Mouse (Mus musculus): ENCODE results near the gene Elane.

The Elane gene

DNA sequence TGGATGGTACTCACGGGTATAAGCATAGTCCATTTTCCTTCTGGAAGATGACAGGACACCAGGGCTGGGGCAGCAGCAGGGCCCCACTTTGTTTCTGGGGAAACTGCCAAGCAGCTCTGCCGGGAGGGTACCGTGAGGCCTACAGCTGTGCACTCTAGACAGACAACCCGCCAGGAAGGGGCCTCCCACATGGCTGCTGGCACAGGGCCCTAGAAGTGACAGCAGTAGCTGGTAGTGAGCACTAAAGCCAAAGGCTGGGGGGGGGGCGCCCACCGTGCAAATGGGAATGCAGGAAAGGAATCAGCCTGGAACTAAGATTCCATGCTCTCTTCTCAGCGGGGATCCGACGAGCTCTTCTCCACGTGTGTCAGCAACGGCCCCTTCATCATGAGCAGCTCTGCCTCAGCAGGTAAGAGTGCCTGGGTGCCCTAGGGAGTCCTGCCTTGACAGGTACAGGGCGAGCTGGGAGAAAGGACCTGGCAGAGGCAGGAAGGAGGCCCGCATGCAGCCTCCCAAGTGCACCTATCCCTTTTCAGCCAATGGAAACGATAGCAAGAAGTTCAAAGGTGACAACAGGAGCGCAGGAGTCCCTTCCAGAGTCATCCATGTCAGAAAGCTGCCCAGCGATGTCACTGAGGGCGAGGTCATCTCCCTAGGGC lies 27.5 kb upstream of the Elane start:
- DNase-seq: peak; percentile 81

DNA sequence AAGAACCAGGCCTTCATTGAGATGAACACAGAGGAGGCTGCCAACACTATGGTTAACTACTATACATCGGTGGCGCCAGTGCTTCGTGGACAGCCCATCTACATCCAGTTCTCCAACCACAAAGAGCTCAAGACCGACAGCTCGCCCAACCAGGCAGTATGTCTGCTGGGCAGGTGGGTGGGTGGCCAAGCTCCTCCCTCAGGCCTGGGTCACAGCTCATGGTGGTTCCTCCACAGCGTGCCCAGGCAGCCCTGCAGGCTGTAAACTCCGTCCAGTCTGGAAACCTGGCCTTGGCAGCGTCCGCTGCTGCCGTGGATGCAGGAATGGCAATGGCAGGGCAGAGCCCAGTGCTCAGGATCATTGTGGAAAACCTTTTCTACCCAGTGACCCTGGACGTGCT lies 26.9 kb upstream of the Elane start:
- DNase-seq: no peak

DNA sequence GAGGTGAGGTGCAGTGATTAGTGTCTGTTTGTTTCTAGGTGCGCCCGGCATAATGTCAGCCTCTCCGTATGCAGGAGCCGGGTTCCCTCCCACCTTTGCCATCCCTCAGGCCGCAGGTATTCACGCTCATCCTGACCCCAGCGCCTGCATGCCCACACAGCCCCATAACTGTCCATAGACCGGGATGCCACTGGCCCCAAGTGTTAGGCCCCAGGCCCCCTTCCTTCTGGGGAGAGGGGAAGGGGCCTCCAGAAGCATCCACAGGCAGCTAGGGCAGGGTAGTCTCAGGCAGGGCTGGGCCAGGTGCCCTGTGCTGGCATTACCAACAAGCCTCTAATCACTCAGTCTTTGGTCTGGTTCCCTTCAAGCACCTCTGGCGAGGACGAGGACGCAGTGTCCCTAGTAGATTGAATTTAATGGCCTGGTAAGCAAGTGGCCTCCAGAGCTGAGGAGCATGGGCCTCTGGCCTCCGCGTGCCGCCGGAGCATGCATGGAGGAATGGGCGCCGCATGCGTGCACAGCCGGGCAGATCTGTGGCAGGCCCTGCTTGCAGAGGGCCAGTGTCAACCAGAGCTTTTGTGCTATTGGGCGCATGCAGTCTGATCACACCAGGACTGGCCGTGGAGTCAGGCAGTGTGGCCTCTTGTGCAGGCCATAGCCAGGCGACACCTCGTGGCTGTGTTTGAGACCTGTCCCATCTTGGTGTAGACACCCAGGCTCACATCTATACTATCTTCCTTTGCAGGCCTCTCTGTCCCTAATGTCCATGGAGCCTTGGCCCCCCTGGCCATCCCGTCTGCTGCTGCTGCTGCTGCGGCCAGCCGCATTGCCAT lies 25.8 kb upstream of the Elane start:
- DNase-seq: no peak

DNA sequence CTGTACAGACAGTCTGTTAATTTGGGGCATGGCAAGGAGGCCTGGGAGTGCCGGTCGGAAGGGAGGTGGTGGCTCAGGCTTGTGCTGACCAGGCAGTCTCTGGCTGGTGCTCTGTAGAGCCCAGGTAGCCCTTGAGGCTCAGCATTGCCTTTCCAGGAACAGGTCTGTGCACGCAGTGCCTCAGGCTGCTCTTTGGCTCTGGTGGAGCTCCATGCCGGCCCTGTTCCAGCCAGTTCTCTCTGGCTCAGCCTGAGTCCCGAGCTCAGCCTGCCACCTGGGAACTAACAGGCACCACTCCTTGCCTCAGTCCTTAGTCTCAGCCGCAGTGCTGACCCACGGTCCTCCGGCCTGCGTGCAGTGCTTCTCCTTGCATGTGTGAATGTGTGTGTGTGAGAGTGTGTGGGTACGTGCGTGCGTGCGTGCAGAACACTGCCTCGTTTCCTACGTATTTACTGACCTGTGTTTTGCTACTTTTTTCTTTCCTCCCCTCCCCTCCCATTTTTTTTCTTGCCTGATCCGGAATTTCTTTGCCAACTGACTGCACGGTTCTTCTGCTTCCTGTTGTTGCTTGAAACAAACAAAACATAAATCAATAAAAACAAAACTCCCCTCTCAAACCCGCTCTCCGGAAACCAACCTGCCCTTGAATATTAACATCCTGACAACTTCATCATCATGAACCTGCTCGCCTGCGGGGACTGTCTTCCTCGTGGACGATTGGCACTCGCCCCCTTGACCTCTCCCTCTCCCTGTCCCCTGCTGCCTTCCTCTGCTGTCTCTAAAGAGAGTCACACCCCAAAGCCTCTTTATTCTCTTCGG lies 24.6 kb upstream of the Elane start:
- DNase-seq: no peak

DNA sequence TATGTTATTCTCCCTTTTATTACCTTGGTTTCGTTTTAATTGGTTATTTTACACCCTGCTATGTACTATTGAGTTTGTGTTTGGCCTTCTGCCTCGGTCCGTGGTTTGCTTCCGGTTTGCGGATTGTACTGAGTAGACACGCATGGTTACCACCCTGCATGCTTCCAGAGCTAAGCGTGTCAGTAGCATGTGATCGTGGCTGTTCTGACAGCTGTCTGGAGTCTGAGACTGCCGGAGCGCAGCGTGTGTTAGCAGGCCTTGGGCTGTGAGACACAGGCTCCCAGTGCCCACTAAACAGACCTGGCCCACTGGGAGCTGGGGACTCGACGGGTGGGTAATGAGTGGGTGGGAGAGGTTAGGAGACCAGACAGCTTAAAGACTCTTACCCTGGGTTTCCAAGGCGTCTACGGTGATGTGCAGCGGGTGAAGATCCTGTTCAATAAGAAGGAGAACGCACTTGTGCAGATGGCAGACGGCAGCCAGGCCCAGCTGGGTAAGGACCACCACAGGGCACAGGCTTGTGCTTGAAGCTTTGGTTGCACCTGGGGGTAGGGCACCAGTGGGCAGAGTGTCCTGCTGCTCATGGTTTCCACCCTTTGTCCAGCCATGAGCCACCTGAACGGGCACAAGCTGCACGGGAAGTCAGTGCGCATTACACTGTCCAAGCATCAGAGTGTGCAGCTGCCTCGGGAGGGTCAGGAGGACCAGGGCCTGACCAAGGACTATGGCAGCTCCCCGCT lies 23.8 kb upstream of the Elane start:
- DNase-seq: no peak

DNA sequence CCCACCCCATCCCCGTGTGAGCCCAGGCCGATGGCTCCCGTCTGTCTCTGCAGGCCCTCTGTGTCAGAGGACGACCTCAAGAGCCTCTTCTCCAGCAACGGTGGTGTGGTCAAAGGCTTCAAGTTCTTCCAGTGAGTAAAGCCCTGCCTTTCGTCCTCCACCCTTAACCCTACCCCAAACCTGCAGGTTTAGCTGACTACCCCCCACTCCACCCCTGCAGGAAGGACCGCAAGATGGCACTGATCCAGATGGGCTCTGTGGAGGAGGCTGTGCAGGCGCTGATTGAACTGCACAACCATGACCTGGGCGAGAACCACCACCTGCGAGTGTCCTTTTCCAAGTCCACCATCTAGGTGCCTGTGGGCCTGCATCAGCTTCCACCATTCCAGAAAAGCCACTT lies 23.1 kb upstream of the Elane start:
- no peak for DNase-seq

DNA sequence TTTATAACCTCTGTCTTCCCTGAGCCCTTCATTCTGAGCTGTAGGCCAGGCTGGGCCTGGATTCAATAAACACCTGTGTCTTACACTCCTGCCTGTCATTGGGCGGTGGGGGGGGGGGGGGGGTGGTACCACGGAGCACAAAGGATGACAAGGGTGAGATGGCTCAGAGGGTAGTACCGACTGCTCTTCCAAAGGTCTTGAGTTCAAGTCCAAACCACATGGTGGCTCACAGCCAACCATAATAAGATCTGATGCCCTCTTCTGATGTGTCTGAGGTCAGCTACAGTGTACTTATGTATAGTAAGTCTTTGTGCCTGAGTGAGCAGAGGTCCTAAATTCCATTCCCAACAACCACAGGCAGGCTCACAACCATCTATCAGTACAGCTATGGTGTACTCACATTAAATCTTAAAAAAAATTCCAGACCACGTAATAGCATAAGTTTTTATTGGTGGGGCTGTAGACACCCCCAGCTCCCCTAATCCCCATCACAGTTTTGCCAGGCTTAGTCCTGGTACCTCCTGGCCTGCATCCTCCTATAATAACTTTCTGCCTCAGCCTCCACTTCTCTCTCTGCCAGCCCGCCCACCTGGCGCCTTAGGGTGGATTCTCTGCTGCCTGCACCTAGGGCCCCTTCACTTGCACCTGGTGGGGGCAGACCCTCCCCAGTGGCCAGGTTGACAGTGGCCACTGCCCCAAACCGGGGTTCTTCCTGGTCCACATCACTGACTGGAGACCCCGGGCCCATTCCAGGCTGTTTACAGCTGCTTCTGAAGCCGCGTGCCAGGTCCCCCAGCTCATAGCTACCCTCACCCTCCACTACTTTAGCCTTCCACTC lies 21.5 kb upstream of the Elane start:
- no peak for DNase-seq

DNA sequence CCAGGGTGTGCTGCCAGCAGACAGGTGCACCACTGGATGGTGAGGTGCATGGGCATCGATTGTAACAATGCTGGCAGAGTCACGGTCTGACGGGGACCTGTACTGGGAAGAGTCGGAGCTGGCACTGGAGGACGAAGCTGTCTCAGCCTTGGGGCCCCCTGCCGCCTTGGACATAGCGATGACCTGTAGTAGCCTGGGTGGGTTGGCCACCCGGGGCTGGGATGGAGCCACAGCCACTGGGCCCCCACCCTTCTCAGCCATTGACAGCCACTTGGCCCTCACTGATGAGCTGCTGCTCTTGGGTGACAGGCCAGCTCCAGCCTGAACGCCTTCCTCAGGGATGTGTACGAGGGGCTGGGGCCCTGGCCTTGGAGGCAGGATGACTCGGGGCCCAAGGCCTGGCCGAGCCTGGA lies 20.9 kb upstream of the Elane start:
- DNase-seq: no peak

DNA sequence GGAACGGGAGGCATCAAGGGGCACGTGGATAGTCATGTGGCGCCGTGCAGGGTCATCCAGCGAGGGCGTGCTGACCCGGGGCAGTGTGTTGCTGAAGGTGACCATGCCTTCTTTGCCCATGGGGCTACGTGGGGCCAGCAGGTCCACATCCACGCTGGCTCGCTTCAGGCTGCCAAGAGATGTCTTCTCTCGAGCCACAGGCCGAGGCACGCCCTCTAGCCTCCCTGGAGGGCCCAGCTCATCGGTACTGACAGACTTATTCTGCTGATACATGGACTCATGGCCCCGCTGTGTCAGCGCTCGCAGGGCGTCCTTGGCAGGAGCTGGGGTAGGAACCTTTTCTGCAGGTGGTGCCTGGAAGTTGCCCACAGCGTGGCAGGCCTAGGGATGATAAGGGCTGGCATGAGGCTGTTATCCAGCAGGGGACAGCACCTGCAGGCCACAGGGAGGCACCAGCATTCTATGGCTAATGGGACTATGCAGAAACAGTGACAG lies 20.2 kb upstream of the Elane start:
- DNase-seq: peak; percentile 13

DNA sequence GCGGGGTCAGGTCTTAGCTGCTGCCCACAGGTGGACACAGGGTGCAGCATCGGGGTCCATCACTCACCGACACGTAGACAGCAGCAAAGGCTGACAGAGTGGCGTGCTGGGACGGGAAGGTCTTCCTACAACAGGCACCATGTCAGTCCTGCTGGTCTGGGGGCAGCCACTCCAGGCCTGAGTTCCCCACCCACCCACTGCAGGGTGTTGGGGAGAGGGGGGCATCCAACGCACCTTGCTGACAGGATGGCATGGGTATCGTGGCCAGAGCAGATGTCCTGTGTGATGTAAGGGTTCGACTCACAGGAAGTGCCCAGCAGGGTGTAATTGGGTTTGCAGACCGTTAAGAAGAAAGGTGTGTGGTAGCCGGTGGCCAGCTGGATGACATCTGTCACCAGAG lies 19.4 kb upstream of the Elane start:
- DNase-seq: peak; percentile 10

DNA sequence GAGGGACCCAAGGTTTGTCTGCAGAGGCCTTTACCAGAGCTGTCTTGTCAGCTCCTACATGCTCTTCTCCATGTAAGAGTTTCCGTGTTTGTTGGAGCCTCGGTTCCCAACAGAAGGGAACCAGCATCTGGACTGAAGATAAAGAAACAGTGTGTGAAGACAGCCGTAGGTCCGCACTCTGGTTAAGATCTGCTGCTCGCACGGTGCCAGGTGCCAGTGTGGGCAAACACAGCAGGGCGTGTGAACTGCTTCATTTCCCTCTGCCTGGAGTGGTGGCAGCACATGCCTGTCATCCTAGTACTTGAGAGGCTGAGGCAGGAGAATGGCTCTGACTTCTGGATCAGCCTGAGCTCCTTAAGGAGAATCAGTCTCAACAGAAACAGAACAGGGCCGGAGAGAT lies 14.2 kb upstream of the Elane start:
- no peak for DNase-seq

DNA sequence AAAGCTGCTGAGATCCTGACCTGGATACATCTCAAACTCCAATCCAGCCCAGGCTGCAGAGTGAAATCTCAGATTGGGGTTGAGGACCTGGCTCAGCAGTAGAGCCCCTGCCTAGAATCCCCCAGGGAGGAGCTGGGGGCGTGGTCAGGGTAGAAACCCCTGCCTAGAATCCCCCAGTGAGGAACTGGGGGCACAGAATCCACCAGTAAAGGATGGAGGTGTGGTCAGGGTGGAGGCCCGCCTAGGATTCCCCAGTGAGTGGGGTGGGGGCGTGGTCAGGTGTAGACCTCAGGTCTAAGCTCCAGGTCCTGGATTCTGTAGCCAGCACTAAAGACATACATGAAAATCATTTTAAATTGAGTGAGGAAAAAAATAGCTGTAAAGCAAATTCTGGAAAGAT lies 13.2 kb upstream of the Elane start:
- DNase-seq: no peak

DNA sequence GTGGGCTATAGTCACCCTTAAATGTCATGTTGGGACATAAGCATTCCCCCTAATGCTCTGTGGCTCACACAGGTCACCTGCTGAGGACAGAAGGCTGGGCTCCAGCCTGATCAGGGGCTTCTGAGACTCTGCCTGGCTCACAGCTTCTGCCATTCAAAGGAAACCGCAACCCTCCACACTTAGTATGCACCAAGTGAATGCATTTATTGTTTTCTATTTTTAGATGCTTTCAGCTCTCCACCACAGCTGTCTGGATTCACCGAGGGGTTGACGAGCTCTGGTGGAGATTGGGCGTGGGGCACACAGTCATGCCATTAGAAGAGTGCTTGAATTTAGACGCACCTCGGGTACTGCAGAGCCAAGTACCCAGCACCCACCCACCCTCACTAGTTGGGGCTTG lies 12.7 kb upstream of the Elane start:
- DNase-seq: no peak

DNA sequence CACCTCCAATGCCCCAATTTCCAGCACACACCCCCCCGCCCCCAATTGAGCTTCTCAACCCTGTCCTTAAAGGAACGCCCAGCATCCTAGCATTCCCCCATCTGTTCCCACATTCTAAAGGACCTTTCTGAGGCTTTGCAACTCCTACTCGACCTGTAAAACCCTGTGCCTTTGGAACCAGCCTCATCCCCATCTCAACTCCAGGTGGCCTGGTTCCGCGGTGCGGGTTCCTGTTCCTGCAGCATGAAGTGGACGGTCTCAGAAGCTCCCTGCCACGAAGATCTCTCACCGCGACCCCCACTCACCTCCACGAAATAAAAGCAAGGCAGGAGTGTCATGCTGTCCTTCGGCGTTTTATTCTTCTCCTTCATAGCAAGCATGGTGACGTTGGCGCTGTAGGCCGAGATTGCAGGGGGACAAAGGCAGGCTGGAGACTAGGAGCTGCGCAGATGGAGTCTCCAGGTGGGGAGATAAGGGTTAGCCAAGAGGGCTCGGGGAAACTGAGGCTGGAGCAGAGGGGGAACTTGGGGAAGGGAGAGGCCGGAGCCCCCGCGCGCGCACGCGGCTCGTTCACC lies 12.2 kb upstream of the Elane start:
- DNase-seq: no peak

DNA sequence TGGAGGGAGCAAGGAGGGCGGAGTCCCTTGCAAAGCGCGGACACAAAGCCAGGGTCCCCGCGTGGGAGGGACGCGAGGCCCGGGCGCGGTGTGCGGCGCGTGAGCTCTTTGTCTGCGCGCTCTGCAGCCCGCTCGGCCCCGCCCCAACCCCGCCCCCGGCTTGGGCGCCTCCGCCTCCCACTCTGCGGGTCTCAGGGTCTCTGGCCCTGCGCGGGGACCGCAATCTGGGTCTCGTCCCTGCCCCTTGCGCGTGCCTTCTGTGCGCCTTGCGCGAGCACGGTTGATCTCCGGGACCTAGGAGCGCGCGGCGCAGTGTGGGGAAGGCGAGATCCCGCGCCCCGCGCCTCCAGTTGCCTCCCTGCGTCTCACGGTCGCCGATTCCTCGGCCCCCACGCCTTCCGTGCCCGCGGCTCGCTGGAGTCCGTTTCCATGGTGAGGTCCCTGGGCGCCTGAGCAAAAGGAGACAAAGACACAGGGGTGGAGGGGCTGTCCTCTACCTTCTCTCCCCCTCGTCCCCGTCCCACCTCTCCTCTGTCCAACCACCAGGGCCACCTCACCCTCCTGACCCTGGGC lies 11.7 kb upstream of the Elane start, which contains the start of the genes Prtn3 and Plppr3:
TSS of gene Prtn3 (plus strand) at position 187 of the 573 bp plus-strand sequence.
TSS of gene Plppr3 (minus strand) at position 345 of the 573 bp plus-strand sequence.
- peak; percentile 53 for DNase-seq

DNA sequence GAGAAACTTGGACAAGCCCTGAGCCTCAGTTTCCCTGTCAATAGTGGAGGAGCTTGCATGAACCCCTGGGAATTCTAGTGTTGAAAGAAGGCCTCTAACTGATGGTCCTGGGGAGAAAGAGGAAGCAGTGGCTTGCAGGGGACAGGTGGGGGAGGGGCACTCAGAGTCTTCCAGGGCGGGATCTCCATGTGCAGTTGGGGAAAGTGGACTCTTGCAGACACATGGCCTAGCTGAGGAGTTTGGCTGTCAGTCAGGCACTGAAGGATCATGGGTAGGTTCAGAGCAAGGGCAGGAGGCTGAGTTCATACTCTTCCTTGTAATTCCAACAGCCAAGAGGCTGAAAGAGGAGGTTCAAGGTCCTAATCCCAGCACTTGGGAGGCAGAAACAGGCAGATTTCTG lies 8.9 kb upstream of the Elane start:
- DNase-seq: no peak

DNA sequence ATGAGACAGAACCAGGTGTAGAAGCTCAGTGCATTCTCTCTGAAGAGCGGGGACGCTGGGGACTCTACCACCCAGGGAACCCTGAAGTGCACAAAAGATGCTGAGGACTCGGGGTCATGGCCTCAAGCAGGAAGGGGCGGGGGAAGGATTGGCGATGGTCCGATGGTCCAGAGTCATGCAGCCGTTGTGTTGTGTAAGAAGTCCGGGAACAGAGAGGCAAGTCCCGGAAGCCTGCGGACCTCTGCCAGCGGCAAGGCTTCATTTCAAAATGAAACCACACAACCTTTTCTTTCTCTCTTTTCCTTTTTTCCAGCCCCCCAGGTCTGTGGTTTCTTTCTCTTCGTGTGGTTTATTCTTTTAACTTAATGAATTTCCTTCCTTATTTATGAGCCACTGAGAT lies 8.3 kb upstream of the Elane start:
- DNase-seq: no peak

DNA sequence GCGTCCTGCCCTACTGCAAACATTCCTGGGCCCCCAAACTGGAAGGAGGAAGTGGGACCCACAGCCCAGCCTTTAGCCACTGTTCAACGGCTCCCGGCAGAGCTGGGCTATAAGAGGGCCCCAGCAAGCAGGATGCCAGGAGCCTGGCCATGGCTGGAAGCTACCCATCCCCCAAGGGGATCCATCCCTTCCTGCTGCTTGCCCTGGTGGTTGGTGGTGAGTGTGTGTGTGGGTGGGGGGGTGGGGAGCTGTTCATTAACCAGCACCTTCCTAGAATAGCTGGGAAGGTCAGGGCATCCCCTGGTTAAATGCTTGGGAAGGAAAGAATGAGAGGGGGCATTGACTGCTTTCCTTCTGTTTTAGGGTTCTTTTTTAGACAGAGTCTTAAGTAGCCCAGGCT lies 6.5 kb upstream of the Elane start:
- DNase-seq: no peak

DNA sequence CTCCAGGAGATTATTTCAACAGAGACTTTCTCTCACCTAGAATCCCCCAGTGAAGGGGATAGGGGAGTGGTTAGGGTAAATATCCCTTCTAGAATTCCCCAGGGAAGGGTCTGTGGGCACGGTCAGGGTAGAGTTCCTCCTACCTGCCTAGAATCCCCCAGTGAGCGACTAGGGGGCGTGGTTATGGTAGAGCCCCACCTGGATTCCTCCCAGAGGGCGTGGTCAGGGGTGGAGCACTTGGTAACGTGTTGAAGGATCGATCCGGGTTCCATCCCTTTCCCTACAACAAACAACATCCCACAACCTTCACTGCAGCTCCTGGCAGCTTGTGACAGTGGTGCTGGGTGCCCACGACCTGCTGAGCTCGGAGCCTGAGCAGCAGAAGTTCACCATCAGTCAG lies 5.3 kb upstream of the Elane start:
- no peak for DNase-seq

DNA sequence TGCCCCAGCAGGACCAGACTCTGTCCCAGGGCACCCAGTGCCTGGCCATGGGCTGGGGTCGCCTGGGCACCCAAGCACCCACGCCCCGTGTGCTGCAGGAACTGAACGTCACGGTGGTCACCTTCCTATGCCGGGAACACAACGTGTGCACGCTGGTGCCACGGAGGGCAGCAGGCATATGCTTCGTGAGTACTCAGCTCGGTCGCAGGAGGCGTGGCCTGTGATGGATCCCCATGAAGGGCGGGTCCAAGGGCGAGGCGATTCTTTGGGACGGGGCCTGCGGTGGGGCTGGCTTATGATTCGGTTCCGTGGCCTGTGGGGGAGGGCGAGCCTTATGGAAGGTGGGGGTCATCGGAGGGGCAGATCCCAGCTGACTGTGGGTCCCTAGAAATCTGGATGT lies 4.1 kb upstream of the Elane start:
- DNase-seq: no peak
